Mouse (Mus musculus) thymus, postnatal 14 days (tissue): ENCODE results near the gene Slc25a36.

Source experiments
- DNase-seq: peaks from one replicate; pipeline ENCODE4 v3.0.0; 2021

Slc25a36 gene

GRCm38 (mm10) chr9:97106481-97107160 lies 4.3 kb downstream of the Slc25a36 start:
- no peak for DNase-seq

- DNase-seq = no peak
These were observed 5.5 kb downstream of the Slc25a36 start for GRCm38 (mm10) chr9:97105400-97105985.

DNA sequence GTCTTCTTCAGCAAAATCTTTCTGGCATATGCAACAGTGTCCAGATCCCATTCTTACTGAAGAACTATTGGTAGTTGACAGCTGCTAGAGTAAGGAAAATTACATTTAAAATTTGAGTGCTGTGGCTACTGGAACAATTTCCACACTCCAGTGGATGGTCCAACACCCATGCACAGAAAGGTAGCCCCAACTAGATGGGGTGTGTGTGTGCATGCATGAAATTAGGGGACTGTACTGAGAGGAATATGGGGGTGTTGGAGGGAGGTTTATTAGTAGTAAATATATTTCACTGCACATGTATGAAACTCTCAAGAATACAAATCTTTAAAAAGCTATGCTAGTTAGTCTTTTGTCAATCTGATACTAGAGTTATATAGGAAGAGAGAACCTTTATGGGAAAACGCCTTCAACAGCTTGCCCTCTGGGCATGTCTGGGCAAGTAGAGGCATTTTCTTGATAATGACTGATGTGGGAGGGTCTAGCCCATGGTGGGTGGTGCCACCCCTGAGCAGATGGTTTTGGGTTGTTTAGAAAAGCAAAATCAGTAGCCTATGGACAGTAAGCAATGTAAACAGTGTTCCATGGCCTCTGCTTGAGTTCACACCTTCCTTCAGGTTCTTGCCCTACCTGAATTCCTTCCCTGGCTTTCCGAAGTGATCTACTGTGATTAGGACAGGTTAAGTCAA lies 7.4 kb downstream of the Slc25a36 start:
- no peak for DNase-seq

- DNase-seq = no peak
These were observed 12.0 kb downstream of the Slc25a36 start for GRCm38 (mm10) chr9:97098985-97099384.

- DNase-seq = no peak
These were observed 14.8 kb downstream of the Slc25a36 start for GRCm38 (mm10) chr9:97096180-97096579.

- no peak for DNase-seq
These were observed 23.1 kb downstream of the Slc25a36 start for GRCm38 (mm10) chr9:97087850-97088249.

DNA sequence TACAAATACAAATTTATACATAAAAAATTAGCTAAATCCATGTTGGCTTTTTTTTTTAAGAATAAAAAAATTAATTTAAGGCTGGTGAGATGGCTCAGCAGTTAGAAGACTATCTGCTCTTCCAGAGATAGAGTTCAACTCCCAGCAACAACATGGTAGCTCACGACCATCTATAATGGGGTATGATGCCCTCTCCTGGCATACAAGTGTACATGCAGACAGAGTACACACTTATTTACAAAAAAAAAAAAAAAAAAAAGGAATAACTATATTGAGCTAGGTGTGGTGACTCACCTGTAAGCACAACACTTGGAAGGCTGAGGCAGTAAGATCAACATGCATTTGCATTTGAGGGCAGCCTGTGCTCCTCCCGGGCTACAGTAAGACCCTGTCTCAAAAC lies 26.3 kb downstream of the Slc25a36 start:
- no peak for DNase-seq

GRCm38 (mm10) chr9:97081106-97081862 lies 29.7 kb downstream of the Slc25a36 start:
- no peak for DNase-seq

DNA sequence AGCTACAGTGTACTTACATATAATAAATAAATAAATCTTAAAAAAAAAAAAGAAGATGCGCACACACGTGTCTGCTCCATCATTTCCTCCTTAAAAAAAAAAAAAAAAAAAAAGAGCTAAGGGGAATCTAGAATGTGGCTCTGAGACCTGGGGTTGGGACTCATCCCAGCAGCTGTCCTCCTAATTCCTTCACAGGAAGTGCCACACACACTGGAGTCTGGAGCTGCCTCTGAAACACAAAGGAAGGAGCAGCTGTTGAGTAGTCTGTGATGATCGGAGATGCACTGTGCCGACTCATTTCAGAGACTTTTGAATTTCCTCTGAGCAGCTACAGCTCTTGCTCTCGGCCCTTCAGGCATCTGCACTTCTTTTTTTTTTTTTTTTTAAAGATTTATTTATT lies 41.0 kb downstream of the Slc25a36 start:
- no peak for DNase-seq

DNA sequence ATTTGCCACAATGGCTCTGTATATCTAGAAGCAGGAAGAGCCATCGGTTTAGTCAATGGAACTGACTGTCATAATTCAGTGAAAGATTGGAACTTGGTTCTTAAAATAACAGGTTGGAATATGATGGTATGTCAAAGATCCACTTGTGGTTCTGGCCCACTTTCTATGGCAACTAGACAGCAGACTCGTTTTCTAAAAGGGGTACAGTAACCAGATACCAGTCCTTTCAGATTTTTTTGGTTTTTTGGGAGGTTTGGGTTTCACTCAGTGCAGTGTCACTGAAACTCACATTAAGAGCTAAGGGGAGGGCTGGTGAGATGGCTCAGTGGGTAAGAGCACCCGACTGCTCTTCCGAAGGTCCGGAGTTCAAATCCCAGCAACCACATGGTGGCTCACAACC lies 41.5 kb downstream of the Slc25a36 start:
- no peak for DNase-seq

GRCm38 (mm10) chr9:97068201-97069095 lies 42.5 kb downstream of the Slc25a36 start:
- DNase-seq = peak; percentile 78

DNA sequence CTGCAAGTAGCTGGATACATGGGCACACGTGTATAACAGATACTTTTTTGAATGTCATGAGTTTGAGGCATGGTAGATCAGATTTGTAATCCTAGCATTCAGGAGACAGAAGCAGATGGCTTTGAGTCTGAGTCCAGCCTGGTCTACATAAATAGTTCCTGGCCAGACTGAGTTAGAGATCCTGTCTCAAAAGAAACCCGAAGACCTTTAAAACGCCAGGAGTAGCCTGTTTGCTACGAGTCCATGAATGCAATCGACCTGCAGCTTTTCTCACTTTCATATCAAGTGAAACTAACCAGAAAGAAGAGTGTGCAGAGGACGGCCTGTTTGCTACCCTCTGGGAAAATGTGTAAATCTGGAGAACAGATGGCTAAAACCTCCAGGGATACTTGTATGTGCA lies 43.2 kb downstream of the Slc25a36 start:
- DNase-seq = no peak

DNA sequence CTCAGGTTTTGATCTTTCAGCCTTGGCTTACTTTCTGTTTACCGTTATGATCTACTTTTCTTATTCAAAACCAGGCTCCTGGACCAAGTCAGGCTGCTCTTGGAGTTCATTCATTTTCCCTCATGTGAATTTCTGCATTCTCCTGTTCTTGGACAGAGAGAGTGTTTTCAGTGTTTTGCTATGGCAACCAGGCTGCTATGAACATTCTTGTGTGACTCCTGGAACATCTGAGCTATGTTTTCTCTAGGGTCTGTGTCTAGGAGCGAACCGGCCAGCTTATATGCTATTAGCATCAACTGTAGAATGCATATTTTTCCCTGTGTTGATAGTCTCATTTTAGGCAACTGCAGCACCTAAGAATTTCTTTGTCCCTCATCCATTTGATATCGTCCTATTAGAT lies 45.1 kb downstream of the Slc25a36 start:
- no peak for DNase-seq

- DNase-seq = no peak
These were observed 45.7 kb downstream of the Slc25a36 start for GRCm38 (mm10) chr9:97065216-97065615.

DNA sequence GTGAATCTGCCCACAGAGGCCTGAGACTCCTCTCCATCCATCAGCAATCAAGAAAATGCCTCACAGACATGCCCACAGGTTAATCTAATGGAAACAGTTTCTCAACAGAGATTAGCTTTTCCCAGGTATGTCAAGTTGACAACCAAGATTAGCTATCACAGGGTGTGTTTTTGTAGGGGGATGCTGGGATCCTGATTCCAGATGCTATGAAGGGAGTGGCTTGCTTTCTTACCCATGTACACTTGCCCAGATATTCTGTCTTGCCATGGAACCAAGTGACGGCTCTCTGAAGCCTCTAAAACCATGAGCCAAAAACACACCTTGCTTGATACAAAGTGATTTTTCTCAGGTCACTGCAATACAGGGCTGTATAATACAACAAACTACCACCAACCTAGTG lies 46.8 kb downstream of the Slc25a36 start:
- DNase-seq = no peak

- no peak for DNase-seq
These were observed 49.3 kb downstream of the Slc25a36 start for GRCm38 (mm10) chr9:97061696-97062095.

DNA sequence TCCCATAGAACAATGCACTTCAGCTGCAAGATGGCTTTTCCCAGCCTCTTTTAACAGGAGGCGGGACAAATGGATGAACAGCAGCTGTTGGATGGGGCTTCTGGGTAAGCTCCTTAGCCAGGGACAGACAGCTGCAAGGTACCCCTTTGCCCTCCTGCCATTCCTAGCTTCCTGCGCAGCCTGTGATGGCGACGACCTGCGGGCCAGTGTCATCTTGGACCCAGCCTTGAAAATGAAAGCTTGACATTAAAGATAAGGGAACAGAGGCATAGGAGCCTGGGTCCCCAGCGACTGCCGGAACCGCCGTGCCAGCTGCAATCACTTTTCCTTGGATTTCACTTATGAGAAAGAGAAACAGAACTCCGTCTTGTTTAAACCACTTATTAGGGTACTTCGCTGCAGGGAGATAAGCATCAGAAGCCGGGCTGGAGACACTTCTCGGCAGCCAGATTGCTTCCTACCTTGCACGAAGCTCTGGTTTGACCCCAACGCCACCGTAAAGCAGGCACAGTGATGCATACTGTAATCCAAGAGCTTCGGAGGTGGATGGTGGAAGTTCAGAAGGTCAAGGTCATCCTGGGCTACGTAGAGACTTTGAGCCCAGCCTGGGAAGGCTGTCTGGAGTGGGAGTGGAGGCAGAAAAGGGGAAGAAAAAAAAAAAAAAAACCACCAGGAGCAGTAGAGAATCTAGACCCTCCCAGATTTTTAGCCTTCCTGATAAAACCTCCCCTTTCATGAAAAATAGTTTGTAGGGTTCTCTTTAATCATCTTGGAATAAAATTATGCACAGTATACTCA lies 54.2 kb downstream of the Slc25a36 start:
- DNase-seq = no peak

DNA sequence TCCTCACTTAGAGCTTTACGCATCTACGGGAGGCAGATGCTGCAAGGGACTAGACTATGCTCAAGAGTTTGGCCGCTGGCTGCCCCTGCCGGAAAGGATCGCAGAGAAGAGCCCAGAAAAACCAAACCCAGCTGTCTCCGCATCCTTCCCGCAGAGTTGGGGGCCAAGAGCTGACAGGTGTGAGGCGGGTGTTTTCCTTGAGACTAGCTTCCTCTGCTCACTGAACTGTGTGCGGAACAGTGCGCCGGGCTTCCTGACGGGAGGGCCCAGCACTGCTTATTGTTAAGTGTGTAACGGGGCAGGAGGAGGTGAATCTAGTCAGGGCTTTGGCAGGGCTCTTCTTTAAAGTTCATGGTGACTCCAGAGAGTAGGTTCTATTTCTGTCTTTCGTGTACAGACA lies 55.1 kb downstream of the Slc25a36 start:
- DNase-seq = no peak

DNA sequence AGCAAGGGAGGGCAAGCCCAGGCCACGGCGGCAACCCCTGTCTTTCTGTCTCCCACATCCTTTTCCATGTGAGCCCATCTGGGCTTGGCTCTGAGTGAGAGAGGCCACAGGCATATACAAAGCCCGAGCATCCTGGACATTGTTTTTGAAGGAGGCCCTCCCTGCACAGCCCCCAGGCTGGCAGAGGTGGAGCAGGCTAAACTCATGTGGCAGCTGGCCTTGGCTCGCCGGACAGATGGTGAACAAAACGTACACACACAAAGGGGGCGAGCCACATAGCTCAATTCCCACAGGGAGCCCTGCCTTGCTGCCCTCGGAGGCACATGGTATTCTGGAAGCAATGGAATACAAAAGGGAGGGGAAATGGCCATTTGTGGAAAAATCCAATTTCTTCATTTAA lies 59.8 kb downstream of the Slc25a36 start:
- no peak for DNase-seq

GRCm38 (mm10) chr9:97046240-97046639 lies 64.7 kb downstream of the Slc25a36 start:
- DNase-seq = no peak

DNA sequence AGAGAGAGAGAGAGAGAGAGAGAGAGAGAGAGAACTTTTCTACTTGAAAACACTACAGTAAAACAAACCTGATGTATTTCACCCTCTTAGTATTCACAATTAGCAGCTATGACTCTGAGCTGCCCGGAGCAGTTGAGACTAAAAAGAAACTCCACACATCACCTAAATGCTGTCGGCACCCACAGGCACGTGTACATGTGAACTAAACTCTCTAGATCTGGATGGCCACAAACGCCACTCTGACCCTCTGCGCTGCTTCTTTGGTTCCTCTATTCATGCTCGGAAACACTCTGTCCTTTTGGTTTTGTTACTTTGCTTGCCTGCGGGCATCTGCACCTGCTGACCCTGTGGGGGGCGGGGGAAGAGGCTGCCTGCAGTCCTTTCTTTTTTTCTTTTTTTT lies 69.3 kb downstream of the Slc25a36 start:
- no peak for DNase-seq

- no peak for DNase-seq
These were observed 72.9 kb downstream of the Slc25a36 start for GRCm38 (mm10) chr9:97038010-97038409.
